Mouse (Mus musculus) CH12.LX (cell line): ENCODE data around the gene Gpr45.

Experiments used
- CHD2 ChIP-seq: IDR thresholded peaks from 2 replicates; pipeline ENCODE4 v1.6.1; 2011; ENCODE audit warnings: low read length, improper control_type of control experiment
- CTCF ChIP-seq, 2 experiments: IDR thresholded peaks in 1 of 2; conservative IDR thresholded peaks in 1 of 2; 2 replicates each; pipeline ENCODE4 v1.5.1; 2011 to 2012; ENCODE audit warnings: low read depth in 2 of 2, low read length in 2 of 2, improper control_type of control experiment in 1 of 2, inconsistent platforms in 1 of 2, mild to moderate bottlenecking in 1 of 2, moderate library complexity in 1 of 2
- MAZ ChIP-seq: IDR thresholded peaks from 2 replicates; pipeline ENCODE4 v1.6.1; 2012; ENCODE audit warnings: low read depth, mild to moderate bottlenecking, inconsistent platforms, low read length, improper control_type of control experiment, moderate library complexity
- NELFE ChIP-seq: IDR thresholded peaks from 2 replicates; pipeline ENCODE4 v1.6.1; 2011; ENCODE audit warnings: low read depth, low read length, improper control_type of control experiment

DNA sequence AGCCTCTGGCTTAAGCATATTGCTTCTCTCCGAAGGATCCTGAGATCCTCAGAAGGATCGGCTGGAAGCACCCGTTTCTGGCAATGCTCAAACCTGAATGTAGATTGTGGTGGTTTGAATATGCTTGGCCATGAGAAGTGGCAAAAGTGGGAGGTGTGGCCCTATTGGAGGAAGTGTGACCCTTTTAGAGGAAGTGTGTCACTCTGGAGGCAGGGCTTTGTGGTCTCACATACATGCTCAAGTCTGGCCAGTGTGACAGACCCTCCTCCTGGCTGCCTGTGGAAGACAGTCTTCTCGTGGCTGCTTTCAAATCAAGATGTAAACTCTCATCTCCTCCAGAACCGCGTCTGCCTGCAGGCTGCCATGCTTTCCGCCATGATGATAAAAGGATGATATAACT lies 36.0 kb upstream of the Gpr45 start:
- TF ChIP-seq CHD2: no peak
- TF ChIP-seq CTCF (conservative IDR thresholded peaks at IDR 0.05 in 1 of 2, IDR thresholded peaks at IDR 0.05 in 1 of 2; ENCODE audit: low read depth in 2 of 2, low read length in 2 of 2): no peak
- TF ChIP-seq NELFE: no peak
- TF ChIP-seq MAZ: no peak
